Mouse (Mus musculus) embryonic fibroblast, embryonic 13.5 days (primary cell): ENCODE results near the gene Igflr1.

ENCODE experiments used
- CTCF ChIP-seq: IDR thresholded peaks from 2 replicates; pipeline ENCODE4 v1.5.1; 2011; ENCODE audit warnings: mild to moderate bottlenecking, control low read depth, low read length, moderate library complexity, borderline replicate concordance; ENCODE audit not compliant: insufficient read depth
- POLR2A ChIP-seq: IDR thresholded peaks from 2 replicates; pipeline ENCODE4 v1.6.1; 2011; ENCODE audit warnings: low read depth, mild to moderate bottlenecking, control low read depth, low read length, moderate library complexity

- TF ChIP-seq CTCF (no peak), POLR2A (no peak)
These were observed 39.2 kb downstream of the Igflr1 start for GRCm38 (mm10) chr7:30604424-30604823.
